ENCODE assay signal across 30 mouse cellular contexts in genomic region chr14:30343740-30344139, GRCm38 (mm10).
DNase-seq lines count a peak whose midpoint lies in the region; ATAC-seq and TF ChIP-seq lines count a peak whose summit lies in the region.
"Had no signal": no experiment of that assay in that cellular context is flagged by ENCODE, and none has a peak within 500 bp of the region (broad histone marks: within the 10 kb centered on the region; RNA-seq: fewer than 3 reads in every experiment).

No protein-coding gene starts in this region.

- H3K4me1 ChIP-seq in forebrain, embryonic 11.5 days (replicated peaks; ENCODE audit: control insufficient read depth, insufficient read depth, low read length): no peaks in the 10 kb centered on the region
- H3K4me1 ChIP-seq in forebrain, embryonic 13.5 days: no peaks in the 10 kb centered on the region
- peaks cover 2% of the 10 kb centered on the region; the same call in 1 of the 2 replicates for H3K4me1 ChIP-seq in midbrain, embryonic 16.5 days (ENCODE audit: control insufficient read depth, insufficient read depth, low read length)
- H3K4me1 ChIP-seq in midbrain, embryonic 13.5 days (replicated peaks): no peaks in the 10 kb centered on the region; the same call in 1 of the 2 replicates

- no peak for ATAC-seq in forebrain, embryonic 11.5 days (replicated peaks; ENCODE audit: low FRiP score)
- ATAC-seq in forebrain, embryonic 13.5 days: no peak
- ATAC-seq in midbrain, embryonic 16.5 days: peak; percentile 65; the same call in 1 of the 2 replicates
- no peak for ATAC-seq in midbrain, embryonic 13.5 days
- ATAC-seq: activated CD4-positive, CD25-positive, alpha-beta regulatory T cell, adult 4 months; forebrain, embryonic 14.5 days had no signal

- no peaks in the 10 kb centered on the region for H3K36me3 ChIP-seq in forebrain, embryonic 11.5 days (ENCODE audit: control insufficient read depth, insufficient read depth, low read length)
- H3K36me3 ChIP-seq in forebrain, embryonic 13.5 days (ENCODE audit: poor library complexity, severe bottlenecking): no peaks in the 10 kb centered on the region
- H3K36me3 ChIP-seq in midbrain, embryonic 16.5 days (ENCODE audit: control insufficient read depth, insufficient read depth, low read length): no peaks in the 10 kb centered on the region
- no peaks in the 10 kb centered on the region for H3K36me3 ChIP-seq in midbrain, embryonic 13.5 days
- H3K36me3 ChIP-seq: embryonic facial prominence, embryonic 10.5 days; embryonic facial prominence, embryonic 15.5 days; heart, embryonic 13.5 days had no signal

- DNase-seq in forebrain, embryonic 11.5 days (ENCODE audit: low spot score): peak; percentile 34
- DNase-seq in layer of hippocampus, adult 2 months (ENCODE audit: low spot score in 2 of 2): peak in 1 of 2 experiments; percentile 41
- DNase-seq in layer of hippocampus, adult 11-12 months (ENCODE audit: low spot score): no peak
- DNase-seq in testis, postnatal 10 days (ENCODE audit: low spot score): peak; percentile 17
- no peak for DNase-seq in testis, postnatal 14 days (ENCODE audit: low spot score)
- DNase-seq: adrenal gland, adult 2 months; adrenal gland, postnatal 36 days; cerebellum, adult 2 months; cerebellum, postnatal 25 days; gastrocnemius, postnatal 10 days; heart, postnatal 10 days; kidney, adult 18-20 months; kidney, postnatal 4 days; liver; lung, adult 2 months; lung, postnatal 10 days; thymus, postnatal 14 days had no signal

- H3K4me3 ChIP-seq in forebrain, embryonic 11.5 days (ENCODE audit: low read depth, low read length): no peak overlapping the region
- no peak overlapping the region for H3K4me3 ChIP-seq in forebrain, embryonic 13.5 days
- no peak overlapping the region; the same call in 1 of the 2 replicates for H3K4me3 ChIP-seq in layer of hippocampus, adult 2 months
- no peak overlapping the region for H3K4me3 ChIP-seq in midbrain, embryonic 16.5 days (ENCODE audit: low read depth, low read length)
- H3K4me3 ChIP-seq in midbrain, embryonic 13.5 days (replicated peaks): no peak overlapping the region
- H3K4me3 ChIP-seq: embryonic facial prominence, embryonic 10.5 days; embryonic facial prominence, embryonic 15.5 days; heart, embryonic 13.5 days had no signal

- TF ChIP-seq CTCF in layer of hippocampus, adult 2 months (conservative IDR thresholded peaks at IDR 0.05): no peak

- WGBS in forebrain, embryonic 11.5 days: 90% methylated on average over 7 of the region's 7 CpGs
- 73% methylated on average over 7 of the region's 7 CpGs for WGBS in forebrain, embryonic 13.5 days
- 62% methylated on average over 7 of the region's 7 CpGs for WGBS in midbrain, embryonic 16.5 days
- WGBS in midbrain, embryonic 13.5 days: 71% methylated on average over 7 of the region's 7 CpGs

- no peaks in the 10 kb centered on the region for H3K27me3 ChIP-seq in forebrain, embryonic 11.5 days (ENCODE audit: control insufficient read depth, insufficient read depth, low read length)
- H3K27me3 ChIP-seq in forebrain, embryonic 13.5 days: no peaks in the 10 kb centered on the region
- no peaks in the 10 kb centered on the region for H3K27me3 ChIP-seq in midbrain, embryonic 16.5 days (ENCODE audit: control insufficient read depth, insufficient read depth, low read depth, low read length)
- H3K27me3 ChIP-seq in midbrain, embryonic 13.5 days: 0 out of 2 replicates have a peak, but pooled peaks cover 2% of the 10 kb centered on the region
- H3K27me3 ChIP-seq: CH12.LX; embryonic facial prominence, embryonic 15.5 days; heart, embryonic 13.5 days had no signal

- no peaks in the 10 kb centered on the region for H3K9me3 ChIP-seq in forebrain, embryonic 11.5 days (ENCODE audit: control insufficient read depth, low read length)
- H3K9me3 ChIP-seq in forebrain, embryonic 13.5 days (replicated peaks): no peaks in the 10 kb centered on the region
- no peaks in the 10 kb centered on the region for H3K9me3 ChIP-seq in midbrain, embryonic 16.5 days (replicated peaks; ENCODE audit: control insufficient read depth, low read length, poor library complexity, severe bottlenecking)
- no peaks in the 10 kb centered on the region for H3K9me3 ChIP-seq in midbrain, embryonic 13.5 days
- H3K9me3 ChIP-seq: embryonic facial prominence, embryonic 10.5 days; embryonic facial prominence, embryonic 15.5 days; heart, embryonic 13.5 days had no signal

- H3K9ac ChIP-seq in forebrain, embryonic 11.5 days (ENCODE audit: low read length): no peak overlapping the region
- H3K9ac ChIP-seq in forebrain, embryonic 13.5 days: no peak overlapping the region
- H3K9ac ChIP-seq in midbrain, embryonic 16.5 days (ENCODE audit: low read depth, low read length): no peak overlapping the region
- H3K9ac ChIP-seq in midbrain, embryonic 13.5 days (replicated peaks): no peak overlapping the region
- H3K9ac ChIP-seq: embryonic facial prominence, embryonic 15.5 days; heart, embryonic 13.5 days; hindbrain, embryonic 14.5 days; liver, embryonic 14.5 days had no signal

- H3K27ac ChIP-seq in forebrain, embryonic 11.5 days (ENCODE audit: low read depth, low read length): no peak overlapping the region
- H3K27ac ChIP-seq in forebrain, embryonic 13.5 days: no peak overlapping the region
- H3K27ac ChIP-seq in layer of hippocampus, adult 2 months: peak overlapping the region; percentile 57; the same call in 1 of the 2 replicates
- no peak overlapping the region for H3K27ac ChIP-seq in midbrain, embryonic 16.5 days (ENCODE audit: low read length)
- H3K27ac ChIP-seq in midbrain, embryonic 13.5 days: no peak overlapping the region
- H3K27ac ChIP-seq: embryonic facial prominence, embryonic 10.5 days; embryonic facial prominence, embryonic 15.5 days; heart, embryonic 13.5 days; hindbrain, embryonic 14.5 days; kidney, postnatal 0 days; liver, embryonic 14.5 days; macrophage had no signal

- no peak overlapping the region for H3K4me2 ChIP-seq in forebrain, embryonic 11.5 days (ENCODE audit: low read depth, low read length, severe bottlenecking)
- H3K4me2 ChIP-seq in forebrain, embryonic 13.5 days: no peak overlapping the region
- no peak overlapping the region for H3K4me2 ChIP-seq in midbrain, embryonic 16.5 days (ENCODE audit: low read length)
- no peak overlapping the region for H3K4me2 ChIP-seq in midbrain, embryonic 13.5 days (replicated peaks)
- H3K4me2 ChIP-seq: embryonic facial prominence, embryonic 15.5 days; heart, embryonic 13.5 days; hindbrain, embryonic 14.5 days had no signal

Comparison
In these comparisons a context has a peak if more than half of its experiments do, and no peak if none do; other contexts are left out.
1. DNase-seq: peak in forebrain, embryonic 11.5 days (single experiment) and testis, postnatal 10 days (single experiment); none in layer of hippocampus, adult 11-12 months (single experiment) and testis, postnatal 14 days (single experiment).